Mouse (Mus musculus) kidney, postnatal 0 days (tissue): Measurements from ENCODE around the gene Armt1. TPM values are rescaled to one million over a fixed set of nuclear protein-coding genes. Genes with fewer than 3 reads are reported as not detected.

Experiments used
- ATAC-seq: fragments of 200-750 bp; cut with Nextera tagmentation; replicated peaks from 2 replicates; pipeline ENCODE4 v1.8.0; 2017; ENCODE audit warnings: low read depth, moderate number of reproducible peaks, moderate TSS enrichment, moderate library complexity; ENCODE audit not compliant: low FRiP score
- DNase-seq: peaks from one replicate; pipeline ENCODE4 v3.0.0-alpha.2; 2016; ENCODE audit warnings: low spot score
- H3K27ac ChIP-seq: fragments of 300-500 bp; sonication (generic); 2 replicates; pipeline ENCODE4 v1.5.1; 2014; ENCODE audit warnings: mild to moderate bottlenecking
- H3K27me3 ChIP-seq: fragments of 300-500 bp; sonication (generic); 2 replicates; pipeline ENCODE4 v1.6.1; 2014; ENCODE audit warnings: low read length, mixed read lengths; ENCODE audit not compliant: insufficient read depth
- H3K36me3 ChIP-seq: fragments of 300-500 bp; sonication (generic); 2 replicates; pipeline ENCODE4 v1.6.1; 2014; ENCODE audit warnings: low read length, mixed read lengths; ENCODE audit not compliant: insufficient read depth
- H3K4me1 ChIP-seq: fragments of 300-500 bp; sonication (generic); replicated peaks from 2 replicates; pipeline ENCODE4 v1.6.1; 2014; ENCODE audit warnings: antibody characterized with exemption, low read length, mixed read lengths; ENCODE audit not compliant: insufficient read depth
- H3K4me2 ChIP-seq: fragments of 300-500 bp; sonication (generic); 2 replicates; pipeline ENCODE4 v1.6.1; 2014; ENCODE audit warnings: mild to moderate bottlenecking, low read length, moderate library complexity, mixed read lengths
- H3K4me3 ChIP-seq: fragments of 300-500 bp; sonication (generic); replicated peaks from 2 replicates; pipeline ENCODE4 v1.5.1; 2014; ENCODE audit warnings: low read depth, low read length
- H3K9ac ChIP-seq: fragments of 300-500 bp; sonication (generic); 2 replicates; pipeline ENCODE4 v1.6.1; 2014; ENCODE audit warnings: low read depth, low read length
- H3K9me3 ChIP-seq: fragments of 300-500 bp; sonication (generic); replicated peaks from 2 replicates; pipeline ENCODE4 v1.6.1; 2016; ENCODE audit warnings: low read length, inconsistent platforms, mixed read lengths
- CTCF ChIP-seq: IDR thresholded peaks from 2 replicates; pipeline ENCODE4 v1.5.1; 2016; ENCODE audit warnings: antibody characterized with exemption, low read depth, mild to moderate bottlenecking, moderate library complexity
- WGBS: fragments of 180-500 bp; shearing (Covaris S2); extraction: QIAGEN DNeasy Blood & Tissue Kit; methylation state at CpG from one replicate; pipeline ENCODE4 v1.1.7; 2014; 5-methylcytosine and 5-hydroxymethylcytosine counted together
- polyA plus RNA-seq: library from polyadenylated mRNA; unstranded; fragments of >200 nt; fragmentation: Nextera tagmentation; extraction: Ambion mirVana; gene quantifications from 2 replicates; pipeline ENCODE4 v1.2.1, GENCODE M21; 2015

Gene Armt1
- polyA plus RNA-seq, 1 experiment from 2014 or later = 17.1 TPM

- Histone ChIP-seq H3K36me3 (no peaks in the 10 kb centered on the region), H3K4me2 (no peak overlapping the region), H3K27me3 (no peaks in the 10 kb centered on the region), H3K4me1 (no peaks in the 10 kb centered on the region), H3K4me3 (no peak overlapping the region), H3K27ac (no peak overlapping the region), H3K9me3 (no peaks in the 10 kb centered on the region), H3K9ac (no peak overlapping the region)
- no peak for DNase-seq
- 86% methylated on average over 8 of the region's 8 CpGs for WGBS
- TF ChIP-seq CTCF = no peak
- no peak for ATAC-seq
These were observed 49.4 kb downstream of the Armt1 start for GRCm38 (mm10) chr10:4481695-4482094.

GRCm38 (mm10) chr10:4482355-4482754 is 50.1 kb downstream of the Armt1 start, which contains the start of gene Ccdc170:
TSS of gene Ccdc170 (plus strand) at chr10:4482502.
- 51% methylated on average over 11 of the region's 11 CpGs for WGBS
- no peak for ATAC-seq
- TF ChIP-seq CTCF = no peak

DNA sequence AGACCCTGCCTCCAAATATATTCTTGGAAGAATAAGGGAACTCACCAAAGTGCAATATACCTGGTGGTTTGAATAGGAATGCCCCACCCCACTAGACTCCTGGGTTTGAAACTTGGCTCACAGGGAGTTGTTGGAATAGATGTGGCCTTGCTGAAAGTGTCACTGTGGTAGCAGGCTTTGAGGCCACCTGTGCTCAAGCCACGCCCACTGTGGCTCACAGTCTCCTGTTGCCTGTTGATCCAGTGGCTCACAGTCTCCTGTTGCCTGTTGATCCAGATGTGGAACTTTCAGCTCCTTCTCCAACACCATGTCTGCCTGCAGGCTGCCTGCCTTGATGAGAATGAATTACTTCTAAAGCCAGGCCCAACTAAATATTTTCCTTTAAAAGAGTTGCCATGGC is 51.6 kb downstream of the Armt1 start:
- TF ChIP-seq CTCF = no peak
- no peak overlapping the region for H3K4me3 ChIP-seq
- no peaks in the 10 kb centered on the region for H3K36me3 ChIP-seq
- no peaks in the 10 kb centered on the region for H3K4me1 ChIP-seq
- no peak overlapping the region for H3K27ac ChIP-seq
- H3K4me2 ChIP-seq = no peak overlapping the region
- no peaks in the 10 kb centered on the region for H3K9me3 ChIP-seq
- no peak for DNase-seq
- no peak for ATAC-seq
- no peaks in the 10 kb centered on the region for H3K27me3 ChIP-seq
- no peak overlapping the region for H3K9ac ChIP-seq
- 95% methylated on average over 1 of the region's 1 CpGs for WGBS

More at GRCm38 (mm10) chr10:4482355-4482754, 50.1 kb downstream of the Armt1 start, which contains the start of gene Ccdc170:
- Histone ChIP-seq H3K4me3 (no peak within 1 kb of the TSS), H3K9ac (no peak within 1 kb of the TSS), H3K27ac (no peak within 1 kb of the TSS), H3K36me3 (no peaks in the 10 kb centered on the region), H3K4me2 (no peak within 1 kb of the TSS), H3K9me3 (no peaks in the 10 kb centered on the region), H3K27me3 (no peaks in the 10 kb centered on the region), H3K4me1 (no peaks in the 10 kb centered on the region)
- no peak for DNase-seq

DNA sequence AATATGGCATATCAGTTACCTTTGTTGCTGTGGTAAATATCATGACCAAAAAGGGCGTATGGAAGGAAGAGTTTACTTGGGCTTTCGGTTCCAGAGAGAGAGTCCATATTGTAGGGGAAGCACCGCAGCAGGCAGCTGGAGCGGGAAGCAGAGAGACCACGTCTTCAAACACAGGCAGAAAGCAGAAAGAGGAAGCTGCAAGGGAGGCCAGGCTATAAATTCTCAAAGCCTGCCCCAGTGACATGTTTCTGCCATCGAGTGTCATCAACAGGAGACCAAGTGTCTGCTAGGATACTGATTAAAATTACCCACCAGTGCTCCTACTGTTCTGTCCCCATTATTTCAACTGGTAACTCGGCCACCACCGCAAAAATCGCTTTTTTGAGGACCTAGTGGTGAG is 52.7 kb downstream of the Armt1 start:
- DNase-seq (no peak), ATAC-seq (no peak)
- Histone ChIP-seq H3K36me3 (no peaks in the 10 kb centered on the region), H3K9me3 (no peaks in the 10 kb centered on the region), H3K27me3 (no peaks in the 10 kb centered on the region), H3K4me2 (no peak overlapping the region), H3K4me3 (no peak overlapping the region), H3K4me1 (no peaks in the 10 kb centered on the region), H3K27ac (no peak overlapping the region), H3K9ac (no peak overlapping the region)
- no peak for TF ChIP-seq CTCF
- 66% methylated on average over 9 of the region's 9 CpGs for WGBS

DNA sequence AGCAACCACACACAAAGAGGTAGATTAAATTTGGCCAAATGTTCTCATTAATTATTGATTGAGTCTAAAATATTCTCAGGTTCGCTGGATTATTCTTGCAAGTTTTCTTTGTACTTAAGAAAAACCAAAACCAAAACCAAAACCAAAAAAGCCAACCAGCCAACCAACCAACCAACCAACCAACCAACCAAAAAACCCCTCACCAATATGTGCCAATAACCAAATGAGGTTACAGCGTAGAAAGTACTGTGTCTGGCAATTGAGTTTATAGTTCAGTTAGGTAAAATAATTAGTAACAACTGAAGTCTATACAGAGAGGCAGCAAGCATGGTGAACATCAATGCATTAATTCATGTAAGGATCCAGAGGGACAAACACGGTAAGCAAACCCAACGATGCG is 57.6 kb downstream of the Armt1 start:
- WGBS = 71% methylated on average over 5 of the region's 5 CpGs
- H3K27me3 ChIP-seq = no peaks in the 10 kb centered on the region
- H3K4me1 ChIP-seq = no peaks in the 10 kb centered on the region
- H3K36me3 ChIP-seq = no peaks in the 10 kb centered on the region
- peak overlapping the region; percentile 68 for H3K27ac ChIP-seq
- H3K4me2 ChIP-seq = no peak overlapping the region
- no peak overlapping the region for H3K9ac ChIP-seq
- no peaks in the 10 kb centered on the region for H3K9me3 ChIP-seq
- DNase-seq (no peak), ATAC-seq (no peak)
- no peak for TF ChIP-seq CTCF
- no peak overlapping the region for H3K4me3 ChIP-seq

- no peaks in the 10 kb centered on the region for H3K36me3 ChIP-seq
- no peak overlapping the region for H3K9ac ChIP-seq
- H3K9me3 ChIP-seq = no peaks in the 10 kb centered on the region
- ATAC-seq (no peak), DNase-seq (no peak)
- H3K27ac ChIP-seq = no peak overlapping the region
- WGBS = 38% methylated on average over 2 of the region's 3 CpGs
- no peaks in the 10 kb centered on the region for H3K4me1 ChIP-seq
- H3K27me3 ChIP-seq = no peaks in the 10 kb centered on the region
- H3K4me3 ChIP-seq = no peak overlapping the region
- no peak for TF ChIP-seq CTCF
- H3K4me2 ChIP-seq = no peak overlapping the region
These were observed 59.0 kb downstream of the Armt1 start for GRCm38 (mm10) chr10:4491281-4491680.

DNA sequence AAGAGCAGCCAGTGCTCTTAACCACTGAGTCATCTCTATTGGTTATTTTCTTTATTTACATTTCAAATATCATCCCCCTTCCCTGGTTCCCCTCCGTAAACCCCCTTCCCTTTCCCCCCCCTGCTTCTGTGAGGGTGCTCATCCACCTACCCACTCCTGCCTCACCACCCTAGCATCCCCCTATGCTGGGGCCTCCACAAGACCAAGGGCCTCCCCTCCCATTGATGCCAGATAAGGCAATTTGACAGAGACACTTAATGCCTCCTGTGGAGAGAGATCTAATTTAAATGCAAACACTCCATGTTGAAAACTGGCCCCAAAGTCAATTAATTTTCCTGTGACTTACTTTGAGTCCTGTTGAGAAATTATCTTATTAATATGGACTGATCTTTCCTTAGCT is 59.8 kb downstream of the Armt1 start:
- no peak overlapping the region for H3K27ac ChIP-seq
- no peaks in the 10 kb centered on the region for H3K9me3 ChIP-seq
- 50% methylated on average over 1 of the region's 1 CpGs for WGBS
- no peaks in the 10 kb centered on the region for H3K4me1 ChIP-seq
- no peak for TF ChIP-seq CTCF
- H3K27me3 ChIP-seq = no peaks in the 10 kb centered on the region
- no peaks in the 10 kb centered on the region for H3K36me3 ChIP-seq
- ATAC-seq = no peak
- DNase-seq = no peak
- H3K4me2 ChIP-seq = no peak overlapping the region
- no peak overlapping the region for H3K9ac ChIP-seq
- H3K4me3 ChIP-seq = no peak overlapping the region
